Mouse (Mus musculus) kidney, adult 2 months (tissue): Measurements from ENCODE around the gene Jag2.

Experiments
- CTCF ChIP-seq: fragments of 200-500 bp; conservative IDR thresholded peaks from 2 replicates; pipeline ENCODE4 v1.5.1; 2011; ENCODE audit warnings: low read depth, mild to moderate bottlenecking, control low read depth, low read length, moderate library complexity, mixed read lengths; ENCODE audit not compliant: insufficient read depth, insufficient read length
- POLR2A ChIP-seq: fragments of 200-500 bp; IDR thresholded peaks from one replicate; pipeline ENCODE4 v1.6.1; 2011; ENCODE audit warnings: low read depth, low read length, control low read depth

DNA sequence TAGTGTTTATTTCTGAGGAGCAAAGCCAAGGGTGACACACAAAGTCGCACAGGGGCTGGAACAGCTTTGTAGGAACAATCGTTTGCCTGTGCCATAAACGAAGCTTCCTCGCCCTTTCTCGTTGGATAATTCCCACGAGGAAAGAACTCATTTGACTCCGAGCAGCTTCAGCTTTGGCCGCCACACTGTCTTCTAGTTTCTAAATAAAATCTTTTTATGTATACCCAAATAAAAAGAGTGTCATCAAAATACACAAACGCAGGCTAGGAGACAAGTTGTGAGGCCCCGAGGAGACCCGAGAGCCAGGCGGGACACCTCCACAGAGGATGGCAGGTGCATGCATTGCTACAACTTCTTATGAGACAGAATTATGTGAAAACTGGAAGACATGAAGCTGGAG lies 31.2 kb downstream of the Jag2 start:
- TF ChIP-seq CTCF: no peak
- TF ChIP-seq POLR2A: no peak
